Mouse (Mus musculus): ENCODE results near the gene Phactr4. TPM values are rescaled to one million over a fixed set of nuclear protein-coding genes. Genes with fewer than 3 reads are reported as not detected.
A peak's percentile ranks its signal among the peaks of the same experiment; 100 is the strongest.

The Phactr4 gene
- total RNA-seq, 4 experiments from 2014 or later, result 53.7 to 67.7 (median 58.6) TPM

DNA sequence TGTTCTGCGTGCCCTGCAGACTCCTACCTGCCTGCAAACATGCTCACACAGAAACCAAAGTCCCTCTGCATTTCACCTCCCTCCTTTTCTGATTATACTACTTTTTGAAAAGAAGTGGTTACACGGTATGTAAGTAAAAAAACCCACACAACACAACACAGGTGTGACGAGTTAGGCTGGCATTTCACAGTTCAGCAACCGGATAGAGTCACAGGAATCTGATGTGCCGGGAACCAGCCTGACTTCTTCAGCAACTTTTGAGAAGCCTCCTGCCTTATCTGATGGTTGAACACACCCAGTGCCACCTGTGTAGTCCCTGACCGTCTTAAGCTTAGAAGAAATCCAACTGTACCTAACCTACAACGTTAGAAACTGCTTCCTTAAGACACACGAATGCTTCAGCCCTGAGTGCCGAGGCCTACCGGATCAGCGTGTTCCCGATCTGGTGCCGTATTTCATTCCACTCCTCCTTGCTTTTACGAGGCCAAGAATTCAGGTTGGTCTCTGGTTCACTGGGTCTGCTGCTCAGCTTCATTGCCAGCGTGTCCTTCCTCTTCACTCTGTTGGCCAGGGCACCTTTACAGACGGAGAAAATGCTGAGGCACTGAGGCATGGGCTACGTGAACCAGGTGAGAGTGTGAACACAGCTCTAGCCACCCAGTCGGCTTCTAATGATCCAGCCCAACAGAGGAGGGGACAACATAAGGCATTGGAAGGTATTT is 54.6 kb downstream of the Phactr4 start:
- no peak for DNase-seq

DNA sequence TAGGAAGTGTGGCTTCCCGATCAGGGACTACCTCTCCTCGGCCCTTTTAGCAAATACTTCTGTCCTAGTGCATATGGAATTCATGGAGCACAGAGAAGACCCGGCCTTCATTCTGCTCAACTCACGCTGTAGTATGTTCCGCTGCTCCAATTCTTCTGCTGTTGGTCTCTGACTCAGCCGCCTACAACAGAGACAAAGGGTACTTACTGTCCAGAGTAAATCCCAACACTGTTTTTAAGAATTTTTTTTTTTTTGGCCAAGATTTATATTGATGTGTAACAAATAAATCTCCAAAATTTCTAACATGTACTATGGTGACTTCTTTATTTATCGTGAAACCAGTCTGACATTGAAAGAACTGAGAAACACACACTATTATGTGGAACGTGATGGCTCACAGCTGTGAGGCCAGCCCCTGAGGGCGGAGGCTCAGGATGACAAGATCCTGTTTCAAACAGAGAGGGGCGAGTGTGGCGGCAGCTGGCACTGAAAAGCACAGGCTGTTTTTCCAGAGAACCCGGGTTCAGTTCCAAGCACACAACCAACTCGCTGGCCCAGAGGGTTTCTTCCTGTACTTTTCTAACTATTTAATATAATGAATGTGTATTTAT is 56.7 kb downstream of the Phactr4 start:
- no peak for DNase-seq

DNA sequence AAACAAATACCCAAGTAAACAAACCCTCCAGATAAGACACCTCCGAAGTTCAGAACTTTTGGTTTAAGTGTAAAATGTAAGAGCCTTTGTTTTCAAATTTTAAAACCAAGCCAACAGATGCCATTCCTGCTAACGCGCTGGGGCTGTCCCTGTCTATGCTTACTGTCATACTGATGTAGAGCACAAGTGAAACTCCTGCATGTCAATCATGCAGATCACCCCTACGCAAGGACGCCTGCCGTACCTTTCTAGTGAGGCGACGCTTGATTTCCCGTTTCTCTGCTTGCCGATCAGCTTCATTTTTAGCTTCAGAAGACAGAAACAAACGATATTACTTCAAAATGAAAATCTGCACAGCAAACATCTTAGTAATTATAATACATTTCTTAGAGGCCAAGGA is 58.8 kb downstream of the Phactr4 start:
- DNase-seq, result no peak

DNA sequence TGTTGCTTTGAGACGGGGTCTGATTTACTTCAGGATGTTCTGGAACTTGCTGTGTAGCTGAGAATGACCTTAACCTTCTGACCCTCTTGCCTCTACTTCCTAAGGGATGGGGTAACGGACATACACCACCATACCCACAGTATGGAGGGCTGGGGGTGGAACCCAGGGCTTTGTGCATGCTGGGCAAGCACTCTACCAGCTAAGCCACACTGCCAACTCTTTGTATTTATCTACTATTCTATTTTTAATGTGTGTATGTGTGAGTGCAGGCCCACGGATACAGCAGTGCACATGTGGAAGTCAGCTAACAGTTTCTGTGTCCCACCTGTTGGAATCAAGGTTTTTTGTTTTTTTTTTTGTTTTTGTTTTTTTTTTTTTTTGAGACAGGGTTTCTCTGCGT is 62.8 kb downstream of the Phactr4 start:
- DNase-seq, result no peak

DNA sequence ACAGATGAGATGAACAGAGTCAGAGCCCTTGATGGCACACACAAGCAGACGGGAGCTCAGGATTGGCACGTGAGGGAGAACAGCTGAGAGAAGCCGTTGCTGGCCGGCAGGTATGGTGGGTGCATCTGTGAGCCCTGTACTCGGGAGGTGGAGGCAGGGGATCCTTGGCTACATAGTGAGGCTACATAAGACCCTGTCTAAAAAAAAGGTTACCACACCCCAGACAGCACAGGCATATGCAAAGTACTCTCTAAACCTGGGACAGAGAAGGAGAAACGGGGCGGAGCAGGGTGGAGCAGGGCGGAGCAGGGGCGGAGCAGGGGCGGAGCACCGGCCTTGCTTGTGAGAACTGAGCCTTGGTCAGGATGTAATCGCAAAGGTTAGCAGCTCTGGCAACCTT is 66.1 kb downstream of the Phactr4 start:
- DNase-seq, result peak; percentile 34

DNA sequence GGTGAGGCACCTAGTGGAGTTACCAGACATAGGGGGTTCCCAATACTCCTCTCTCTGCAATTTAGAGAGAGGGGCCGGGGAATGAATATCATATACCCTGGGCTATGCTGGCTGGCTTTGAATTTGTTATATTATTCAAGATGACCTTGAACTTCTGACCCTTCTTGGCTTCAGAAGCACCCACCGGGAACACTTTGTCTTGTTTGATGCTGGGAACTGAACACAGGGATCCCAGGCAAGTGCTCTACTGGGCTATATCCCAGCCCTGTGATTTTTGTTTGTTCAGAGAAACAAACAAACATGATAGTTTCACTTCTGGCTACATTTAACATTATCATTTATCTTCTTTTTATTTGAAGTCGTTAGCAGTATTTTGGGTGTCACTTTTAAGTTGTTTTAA is 66.9 kb downstream of the Phactr4 start:
- no peak for DNase-seq

DNA sequence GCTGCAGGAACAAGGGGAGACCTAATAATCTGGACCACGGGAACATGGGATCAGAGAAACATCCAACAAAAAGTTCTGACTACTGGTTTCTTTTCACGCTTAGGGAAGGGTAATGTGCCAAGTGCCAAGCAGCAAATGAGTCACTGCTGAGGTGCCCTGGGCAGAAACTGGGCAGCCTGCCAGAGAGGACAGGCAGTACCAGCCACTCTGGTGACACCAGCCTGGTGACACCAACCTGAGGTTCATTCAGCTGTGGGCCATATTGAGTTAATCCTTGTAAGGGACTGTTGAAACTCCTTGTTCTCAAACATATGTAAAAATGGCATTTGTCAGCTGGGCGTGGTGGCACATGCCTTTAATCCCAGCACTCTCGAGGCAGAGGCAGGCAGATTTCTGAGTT is 67.7 kb downstream of the Phactr4 start:
- peak; percentile 73 for DNase-seq

DNA sequence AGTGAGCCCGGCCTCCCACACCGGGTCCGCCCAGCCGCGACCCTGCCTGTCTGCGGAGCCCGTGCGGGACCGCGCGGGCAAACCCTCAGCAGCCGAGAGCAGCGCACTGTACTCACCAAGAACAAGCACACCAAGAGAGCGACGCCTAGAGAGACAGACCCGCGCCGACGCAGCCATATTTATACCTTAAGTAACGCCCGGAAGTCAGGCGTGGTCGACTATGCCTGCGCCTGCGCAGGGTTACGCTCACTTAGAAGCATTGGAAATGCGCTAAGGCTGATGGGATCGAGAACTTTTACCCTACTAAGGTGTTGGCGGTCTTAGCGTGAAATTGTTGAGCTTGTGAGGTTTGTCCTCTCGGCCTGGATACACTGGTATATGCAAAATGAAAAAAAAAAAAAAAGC is 68.8 kb downstream of the Phactr4 start, which contains the start of gene Rcc1:
Gene Rcc1 (minus strand): TSS at position 125 of the 405 bp plus-strand sequence.
- DNase-seq, result peak; percentile 89

DNA sequence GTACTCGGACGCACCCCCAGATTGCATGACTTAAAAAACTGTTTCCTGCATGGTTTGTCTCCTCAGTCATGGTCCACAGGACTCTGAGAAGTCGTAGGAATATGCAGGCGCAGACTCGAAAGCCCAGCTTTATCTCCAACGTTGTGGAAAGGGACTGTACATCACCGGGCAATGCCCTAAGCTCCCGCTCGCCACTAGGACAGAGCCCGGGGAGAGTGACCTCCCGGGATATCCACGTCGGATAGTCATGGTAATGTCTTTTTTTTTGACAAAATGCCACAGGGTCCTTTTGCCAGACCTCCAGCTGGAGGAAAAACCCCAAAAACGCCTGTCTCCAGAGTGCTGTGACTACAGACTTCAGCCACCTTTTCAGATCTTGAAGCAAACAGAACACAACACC is 69.5 kb downstream of the Phactr4 start:
- no peak for DNase-seq

DNA sequence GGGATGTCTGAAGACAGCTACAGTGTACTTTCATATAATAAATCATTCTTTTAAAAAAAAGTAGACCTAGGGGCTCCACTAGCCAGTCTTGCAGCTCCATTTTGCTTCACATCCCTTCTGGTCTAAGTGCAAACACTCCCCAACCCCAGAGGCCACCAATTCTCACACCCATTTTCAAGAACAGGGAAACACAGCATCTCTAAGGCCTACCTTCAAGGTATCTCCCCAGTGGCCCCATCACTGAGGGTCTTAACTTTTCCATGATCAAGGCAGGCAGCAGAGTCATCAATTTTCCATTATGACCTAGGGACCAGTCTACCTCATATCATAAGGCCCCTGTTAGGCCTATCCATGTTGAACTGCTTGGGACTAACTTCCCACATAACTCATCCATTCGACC is 70.9 kb downstream of the Phactr4 start:
- no peak for DNase-seq

DNA sequence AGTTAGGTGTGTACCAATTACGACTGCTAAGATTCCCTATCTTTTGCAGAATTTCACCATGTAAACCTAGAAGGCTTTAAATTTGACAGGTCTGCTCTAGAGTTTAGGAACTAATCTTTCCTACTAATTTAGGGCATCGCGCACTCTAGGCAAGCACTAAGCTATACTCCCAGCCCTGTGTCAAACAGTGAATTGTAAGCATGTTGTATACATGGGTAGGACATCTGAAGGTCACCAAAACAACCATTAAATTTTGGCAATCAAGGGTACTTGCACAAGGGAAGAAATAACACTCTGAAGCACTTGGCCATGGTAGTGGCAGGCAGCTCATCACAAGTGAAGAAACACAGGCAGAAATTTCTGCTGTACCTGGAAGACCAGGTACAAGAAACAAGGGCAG is 71.4 kb downstream of the Phactr4 start:
- DNase-seq, result no peak

DNA sequence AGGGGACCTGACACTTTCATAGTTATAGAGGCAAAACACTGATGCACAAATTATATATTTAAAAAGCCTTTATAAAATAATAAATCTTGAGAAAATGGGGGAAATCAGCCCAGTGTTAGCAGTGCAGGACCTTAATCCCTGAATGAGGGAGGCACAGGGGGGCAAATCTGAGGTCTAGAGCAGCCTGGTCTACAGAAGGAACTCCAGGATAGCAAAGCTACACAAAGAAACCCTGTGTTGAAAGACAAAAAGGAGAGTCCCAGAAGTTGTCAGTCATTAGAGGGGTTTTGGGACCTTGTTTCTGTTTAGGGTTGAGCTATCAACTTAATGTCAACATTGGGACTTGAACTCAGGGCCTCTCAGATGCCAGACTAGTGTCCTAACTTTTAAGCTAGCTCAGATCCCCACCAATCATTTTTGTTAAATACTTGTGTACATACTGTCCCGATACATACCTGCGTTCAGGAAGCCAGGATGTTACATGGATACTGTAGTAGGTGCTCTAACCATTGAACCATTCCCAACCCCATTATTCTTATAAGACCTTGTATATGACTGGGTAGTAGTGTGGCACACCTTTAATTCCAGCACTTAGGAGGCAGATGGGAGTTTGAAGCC is 72.1 kb downstream of the Phactr4 start:
- no peak for DNase-seq

DNA sequence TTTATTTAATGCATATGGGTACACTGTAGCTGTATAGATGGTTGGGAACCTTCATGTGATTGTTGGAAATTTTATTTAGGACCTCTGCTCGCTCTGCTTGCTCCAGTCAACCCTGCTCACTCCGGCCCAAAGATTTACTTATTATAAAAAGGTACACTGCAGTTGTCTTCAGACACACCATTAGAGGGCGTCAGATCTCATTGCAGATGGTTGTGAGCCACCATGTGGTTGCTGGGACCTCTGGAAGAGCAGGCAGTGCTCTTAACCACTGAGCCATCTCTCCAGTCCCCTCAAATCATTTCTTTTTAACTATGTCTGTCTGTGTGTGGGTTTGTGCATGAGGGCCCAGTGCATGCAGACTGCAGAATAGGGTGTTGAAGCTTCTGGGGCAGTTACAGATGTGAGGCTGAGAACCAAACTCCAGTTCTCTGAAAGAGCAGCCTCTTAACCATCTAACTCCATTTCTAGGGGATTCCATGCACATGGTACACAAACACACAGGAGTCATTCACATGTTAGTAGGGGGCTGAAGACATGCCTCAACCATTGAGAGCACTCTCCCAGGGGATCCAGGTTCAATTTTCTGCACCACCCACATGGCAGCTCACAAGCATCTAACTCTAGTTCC is 72.7 kb downstream of the Phactr4 start:
- DNase-seq, result no peak

DNA sequence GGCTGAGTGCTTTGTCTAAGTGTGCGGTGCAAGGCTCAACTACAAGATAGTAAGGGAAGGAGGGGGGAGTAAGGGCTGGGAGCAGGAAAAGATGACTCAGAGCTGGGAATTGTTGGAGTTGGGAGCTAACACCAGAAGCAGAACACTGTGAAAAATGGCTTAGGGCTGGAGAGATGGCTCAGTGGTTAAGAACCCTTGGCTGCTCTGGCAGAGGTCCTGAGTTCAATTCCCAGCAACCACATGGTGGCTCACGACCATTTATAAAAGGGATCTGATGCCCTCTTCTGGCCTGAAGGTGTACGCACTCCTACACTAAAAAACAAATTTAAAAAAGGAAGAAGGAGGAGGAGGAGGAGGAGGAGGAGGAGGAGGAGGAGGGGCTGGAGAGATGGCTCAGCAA is 75.6 kb downstream of the Phactr4 start:
- no peak for DNase-seq

DNA sequence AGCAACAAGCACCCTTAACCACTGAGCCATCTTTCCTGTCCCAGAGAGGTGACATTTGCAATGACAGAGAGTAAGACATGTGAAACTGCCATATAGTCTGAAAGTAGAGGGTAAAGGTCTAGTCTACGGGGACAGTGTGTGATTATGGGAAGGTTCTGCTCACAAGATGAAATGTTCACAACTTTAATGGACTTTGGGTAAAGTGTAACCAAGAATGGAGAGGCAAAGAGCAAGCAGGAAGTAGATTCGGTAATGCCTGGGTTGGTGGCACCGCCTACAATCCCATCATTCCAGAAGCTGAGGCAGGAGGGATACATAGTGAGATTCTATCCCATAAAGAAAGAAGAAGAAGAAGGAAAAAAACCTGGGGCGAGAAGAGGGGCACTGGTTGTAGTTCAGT is 76.0 kb downstream of the Phactr4 start:
- no peak for DNase-seq

DNA sequence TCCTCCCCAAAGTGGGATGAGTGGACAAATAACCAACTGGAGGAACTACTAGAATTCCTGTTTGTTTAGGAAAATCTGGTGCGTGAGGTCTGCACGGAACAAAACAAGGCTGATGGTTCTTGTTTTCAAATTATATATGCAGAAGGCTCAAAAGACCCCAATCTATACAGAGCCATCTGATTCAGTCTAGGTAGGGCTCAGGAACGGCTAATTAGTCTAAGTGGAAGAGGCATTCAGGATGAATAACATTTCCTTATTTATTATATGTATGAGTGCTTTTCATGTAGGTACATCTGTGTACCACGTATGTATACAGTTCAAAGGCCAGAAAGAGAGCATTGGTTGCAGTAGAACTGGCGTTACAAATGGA is 76.5 kb downstream of the Phactr4 start:
- DNase-seq, result no peak

DNA sequence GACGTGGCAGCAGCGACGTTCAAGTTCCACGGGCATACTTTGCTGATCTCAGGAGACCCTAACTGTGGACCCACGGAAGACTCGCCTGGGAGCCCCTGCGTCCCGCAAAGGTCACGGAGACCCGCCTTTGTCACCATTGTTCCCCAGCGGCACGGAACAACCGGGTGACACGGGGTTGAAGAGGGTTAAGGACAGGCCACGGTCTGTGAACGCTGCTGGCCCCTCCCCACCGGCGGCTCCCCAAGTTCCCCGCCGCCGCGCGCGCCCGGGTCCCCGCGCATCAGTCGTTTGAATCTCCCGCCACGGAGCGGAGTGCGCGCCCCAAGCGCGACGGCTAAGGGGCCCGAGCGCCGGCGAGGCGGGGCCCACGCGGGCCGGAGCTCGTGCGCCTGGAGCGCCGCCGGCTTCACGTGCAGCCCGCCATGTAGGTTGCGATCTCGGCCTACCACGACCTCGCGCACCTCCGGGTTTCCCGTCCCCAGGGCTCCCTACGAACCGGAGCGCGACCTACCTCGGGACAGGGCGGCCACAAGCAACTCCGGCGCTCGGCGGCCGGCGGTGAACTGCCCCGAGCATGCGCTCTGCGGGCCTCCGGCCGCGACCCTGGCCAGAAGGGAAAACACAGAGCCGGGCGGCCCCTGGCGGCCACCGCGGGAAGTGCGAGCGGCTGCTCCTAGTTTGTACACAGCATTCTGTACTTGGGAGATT is 77.0 kb downstream of the Phactr4 start:
- peak; percentile 87 for DNase-seq

DNA sequence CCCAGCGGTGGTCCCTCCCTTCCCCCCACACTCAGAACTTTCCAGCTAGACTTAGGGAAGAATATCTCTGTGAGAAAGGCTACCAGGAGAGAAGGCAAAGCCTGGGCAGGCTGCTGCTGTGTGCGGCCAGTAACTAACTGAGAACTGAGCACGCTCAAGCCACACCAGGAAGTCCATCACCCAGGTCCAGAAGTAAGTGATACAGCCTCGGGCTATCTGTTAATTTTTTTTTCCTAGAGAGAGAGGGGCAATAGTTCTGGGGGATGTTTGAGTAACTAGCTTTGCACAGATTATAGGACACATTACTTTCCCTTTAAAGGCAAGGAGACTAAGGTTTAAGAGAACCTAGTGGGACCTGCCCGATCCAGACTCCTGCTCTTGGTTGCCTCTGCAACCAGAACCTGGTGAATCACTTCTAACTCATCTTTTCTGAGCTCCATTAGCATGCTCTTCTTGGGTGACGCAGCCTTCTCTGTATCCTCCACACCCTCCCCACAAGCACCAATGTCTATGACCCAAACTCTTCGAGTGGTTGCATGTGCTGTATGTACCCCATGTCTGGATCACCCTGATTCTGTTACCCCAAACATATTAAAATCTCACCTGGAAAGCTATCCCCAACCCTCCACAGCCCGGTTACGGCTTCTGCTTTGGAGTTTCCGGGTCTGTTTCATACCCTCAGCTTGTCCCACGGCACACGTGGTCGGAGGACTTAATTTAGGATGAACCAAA is 77.7 kb downstream of the Phactr4 start:
- no peak for DNase-seq

DNA sequence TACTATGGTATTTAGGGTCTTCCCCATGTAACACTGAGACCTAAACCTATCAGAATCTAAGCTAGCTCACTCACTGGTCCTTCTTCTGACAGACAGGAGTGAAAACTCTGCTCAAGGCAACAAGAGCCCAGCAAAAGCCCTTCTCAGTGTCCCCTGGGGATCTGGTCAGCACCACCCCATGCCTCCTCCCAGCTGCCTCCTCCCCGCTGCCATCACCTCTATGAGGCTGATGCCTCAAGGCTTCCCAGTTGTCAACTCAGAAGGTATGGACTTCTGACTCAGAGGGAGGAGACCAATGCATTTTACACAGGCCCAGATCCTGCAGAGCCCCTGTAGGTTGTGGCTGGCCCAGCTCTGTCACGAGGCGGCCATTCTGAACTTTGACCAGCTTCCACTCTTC is 80.8 kb downstream of the Phactr4 start:
- no peak for DNase-seq

DNA sequence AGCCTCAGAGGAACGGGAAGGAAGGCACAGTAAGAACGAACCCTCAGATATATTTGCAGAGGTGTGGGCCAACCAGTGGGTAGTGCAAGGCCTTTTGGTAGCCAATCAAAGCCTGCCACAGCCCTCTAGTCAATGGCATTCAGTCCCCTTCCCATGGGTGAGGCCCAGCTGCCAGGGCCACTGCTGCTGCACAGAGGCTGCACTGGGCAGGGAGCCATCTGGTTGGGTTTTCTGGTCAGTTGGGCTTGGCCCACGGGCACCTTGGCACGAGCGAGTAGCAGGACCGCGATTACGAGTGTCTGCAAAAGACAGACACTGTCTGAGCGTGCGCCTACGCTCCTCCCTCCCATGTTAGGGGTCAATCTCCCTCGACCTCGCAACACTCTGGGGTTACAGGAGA is 83.3 kb downstream of the Phactr4 start:
- no peak for DNase-seq

DNA sequence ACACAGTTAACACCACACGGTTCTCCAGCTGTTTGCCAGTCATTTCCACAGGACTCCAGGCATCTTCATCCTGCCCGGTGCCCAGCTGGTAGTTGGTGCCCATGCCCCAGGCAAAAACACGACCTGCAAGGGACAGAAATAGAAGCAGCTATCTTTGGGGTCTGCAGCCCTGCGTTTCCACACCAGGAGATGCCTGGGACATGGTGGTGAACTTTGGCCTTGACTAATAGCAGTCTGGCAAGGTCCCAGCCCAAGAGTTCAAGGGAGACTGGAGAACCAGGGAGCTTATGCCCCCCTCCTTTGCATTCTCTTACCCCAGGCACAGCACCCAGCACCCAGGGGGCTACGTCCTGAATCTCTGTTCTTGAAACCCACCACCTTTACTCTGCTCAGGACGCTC is 89.4 kb downstream of the Phactr4 start:
- DNase-seq, result no peak

DNA sequence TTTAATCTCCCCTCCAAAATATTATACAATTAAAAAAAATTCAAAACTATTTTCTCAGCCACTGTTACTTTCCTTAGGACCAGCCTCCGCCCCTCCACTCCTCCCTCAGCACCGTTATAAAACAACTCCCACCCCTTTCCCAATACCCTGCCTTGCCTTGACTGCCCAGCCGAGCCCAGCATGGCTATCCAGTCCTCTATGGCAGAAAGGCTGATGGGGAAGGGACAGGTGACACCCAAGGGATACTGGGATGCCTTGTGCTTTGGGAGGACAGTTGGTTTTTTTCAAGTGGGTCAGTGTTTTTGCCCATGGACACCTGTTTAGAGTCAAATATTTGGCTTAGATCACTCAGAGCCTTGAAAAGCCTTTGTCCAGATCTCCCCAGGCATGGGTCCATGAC is 90.3 kb downstream of the Phactr4 start:
- DNase-seq, result no peak

Measured in adrenal gland, adult 8-10 months (tissue).